Mouse (Mus musculus): ENCODE measurements around the gene Desi1. TPM values are rescaled to one million over a fixed set of nuclear protein-coding genes. Genes with fewer than 3 reads are reported as not detected.

Desi1 gene
- polyA plus RNA-seq, 1 experiment from 2014 or later, result 45.4 TPM

DNA sequence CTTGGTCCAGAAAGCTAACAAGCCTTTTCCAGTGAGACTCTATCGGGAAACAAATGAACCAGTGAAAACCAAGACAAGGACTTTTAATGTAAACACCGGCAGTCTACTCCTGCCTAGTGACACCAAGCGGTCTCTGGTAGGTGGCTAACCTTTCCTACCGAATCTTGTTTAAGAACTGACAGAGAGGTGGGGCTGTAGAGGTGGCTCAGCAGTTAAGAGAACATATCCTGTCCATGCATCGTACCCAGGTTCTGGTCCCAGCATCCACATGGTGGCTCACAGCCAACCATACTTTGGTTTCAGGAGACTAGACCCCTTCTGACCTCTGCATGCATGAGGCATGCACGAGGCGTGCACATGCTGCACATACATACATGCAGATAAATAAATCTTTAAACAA lies 6.4 kb downstream of the Desi1 start:
- Histone ChIP-seq H3K36me3 (ENCODE audit: control insufficient read depth, insufficient read depth) (peaks cover 36% of the 10 kb centered on the region), H3K4me1 (replicated peaks; ENCODE audit: control insufficient read depth, insufficient read depth, low read length) (no peaks in the 10 kb centered on the region), H3K27ac (ENCODE audit: low read length) (no peak overlapping the region), H3K9me3 (ENCODE audit: control insufficient read depth, low read length) (no peaks in the 10 kb centered on the region), H3K27me3 (replicated peaks; ENCODE audit: control insufficient read depth, insufficient read depth, low read length) (no peaks in the 10 kb centered on the region), H3K9ac (replicated peaks; ENCODE audit: low read depth, low read length) (no peak overlapping the region), H3K4me3 (replicated peaks; ENCODE audit: low read length) (no peak overlapping the region), H3K4me2 (ENCODE audit: low read length) (no peak overlapping the region)
- 95% methylated on average over 7 of the region's 7 CpGs for WGBS
- no peak for ATAC-seq

DNA sequence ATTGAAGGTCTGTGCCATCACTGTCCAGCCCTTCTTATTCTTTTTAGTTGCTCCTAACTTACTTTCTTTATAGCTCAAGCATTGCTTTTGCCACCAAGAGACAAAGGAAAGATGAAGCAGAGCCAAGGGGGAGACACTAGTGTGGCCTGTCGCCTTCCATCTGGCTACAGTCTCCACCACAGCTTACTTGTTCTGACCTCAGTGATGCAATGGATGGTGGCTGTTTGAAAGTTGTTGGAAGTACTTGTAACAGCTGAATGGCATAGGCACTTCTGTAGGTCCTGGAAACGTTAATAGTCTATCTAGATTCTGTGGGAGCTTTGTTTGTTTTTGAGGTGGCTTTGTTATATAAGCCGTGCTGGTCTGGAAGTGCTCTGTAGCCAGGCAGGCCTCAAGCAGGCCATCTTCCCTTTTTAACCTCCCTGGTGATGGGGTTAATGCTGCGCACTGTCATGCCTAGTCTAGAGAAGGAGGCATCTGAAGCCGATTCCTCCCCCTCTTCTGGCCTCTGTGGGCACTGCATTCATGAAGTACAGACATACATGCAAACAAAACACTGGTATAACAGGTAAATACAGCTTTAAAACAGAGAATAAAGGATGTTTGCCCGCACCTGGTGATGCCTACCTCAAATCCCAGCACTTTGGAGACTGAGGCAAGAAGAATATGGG lies 9.6 kb downstream of the Desi1 start:
- peaks cover 35% of the 10 kb centered on the region for H3K36me3 ChIP-seq (ENCODE audit: control insufficient read depth, insufficient read depth)
- H3K4me3 ChIP-seq (replicated peaks; ENCODE audit: low read length), result no peak overlapping the region
- H3K9me3 ChIP-seq (ENCODE audit: control insufficient read depth, low read length), result no peaks in the 10 kb centered on the region
- no peaks in the 10 kb centered on the region for H3K4me1 ChIP-seq (replicated peaks; ENCODE audit: control insufficient read depth, insufficient read depth, low read length)
- no peak for ATAC-seq
- WGBS, result 89% methylated on average over 6 of the region's 6 CpGs
- H3K27me3 ChIP-seq (replicated peaks; ENCODE audit: control insufficient read depth, insufficient read depth, low read length), result no peaks in the 10 kb centered on the region
- no peak overlapping the region for H3K9ac ChIP-seq (replicated peaks; ENCODE audit: low read depth, low read length)
- H3K4me2 ChIP-seq (ENCODE audit: low read length), result no peak overlapping the region
- H3K27ac ChIP-seq (ENCODE audit: low read length), result no peak overlapping the region

DNA sequence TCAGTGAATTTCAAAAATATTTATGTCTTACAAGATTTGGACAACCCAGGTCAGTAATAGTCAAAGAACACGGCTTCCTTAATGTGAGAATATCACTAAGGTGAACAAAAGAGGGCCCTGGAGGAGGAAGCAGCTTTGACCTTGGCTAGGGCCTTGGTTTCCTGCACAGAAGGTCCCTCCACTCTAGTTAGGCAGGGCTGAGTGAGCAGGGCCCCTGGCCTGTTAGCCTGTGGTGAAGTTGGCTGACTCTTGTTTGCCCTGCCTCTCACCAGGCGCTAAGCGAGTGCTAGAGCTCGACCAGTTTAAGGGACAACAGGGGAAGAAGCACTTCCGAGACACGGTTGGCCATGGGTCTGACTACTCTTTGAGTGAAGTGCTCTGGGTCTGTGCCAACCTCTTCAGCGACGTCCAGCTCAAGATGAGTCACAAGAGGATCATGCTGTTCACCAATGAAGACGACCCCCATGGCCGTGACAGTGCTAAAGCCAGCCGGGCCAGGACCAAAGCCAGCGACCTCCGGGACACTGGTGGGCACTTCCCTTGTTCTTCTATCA lies 11.1 kb downstream of the Desi1 start:
- no peaks in the 10 kb centered on the region for H3K27me3 ChIP-seq (replicated peaks; ENCODE audit: control insufficient read depth, insufficient read depth, low read length)
- H3K9me3 ChIP-seq (ENCODE audit: control insufficient read depth, low read length), result no peaks in the 10 kb centered on the region
- no peak overlapping the region for H3K9ac ChIP-seq (replicated peaks; ENCODE audit: low read depth, low read length)
- no peak overlapping the region for H3K4me3 ChIP-seq (replicated peaks; ENCODE audit: low read length)
- ATAC-seq, result no peak
- no peaks in the 10 kb centered on the region; the same call in 1 of the 2 replicates for H3K4me1 ChIP-seq (replicated peaks; ENCODE audit: control insufficient read depth, insufficient read depth, low read length)
- WGBS, result 89% methylated on average over 13 of the region's 13 CpGs
- H3K4me2 ChIP-seq (ENCODE audit: low read length), result no peak overlapping the region
- no peak overlapping the region for H3K27ac ChIP-seq (ENCODE audit: low read length)
- peaks cover 34% of the 10 kb centered on the region for H3K36me3 ChIP-seq (ENCODE audit: control insufficient read depth, insufficient read depth)

DNA sequence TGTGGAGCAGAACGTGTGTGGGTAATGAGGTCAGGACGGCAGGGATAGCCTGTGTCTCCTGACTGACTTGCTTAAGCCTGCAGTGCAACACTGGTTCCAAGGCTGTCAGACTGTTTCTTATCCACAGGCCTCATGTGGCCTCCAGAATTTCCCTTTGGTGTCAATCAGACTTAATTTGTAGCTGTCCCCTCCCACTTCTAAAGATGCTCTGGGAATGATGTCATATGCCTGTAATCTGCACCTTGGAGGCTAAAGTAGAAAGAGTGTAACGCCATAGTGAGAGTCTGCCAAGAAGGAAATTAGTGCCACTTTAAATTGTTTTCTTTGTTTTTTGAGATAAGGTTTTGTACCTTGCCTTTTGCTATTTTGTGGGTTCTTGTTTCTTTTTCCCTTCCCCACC lies 14.4 kb downstream of the Desi1 start:
- Histone ChIP-seq H3K36me3 (ENCODE audit: control insufficient read depth, insufficient read depth) (peaks cover 11% of the 10 kb centered on the region), H3K4me3 (replicated peaks; ENCODE audit: low read length) (no peak overlapping the region), H3K27ac (ENCODE audit: low read length) (no peak overlapping the region), H3K9me3 (ENCODE audit: control insufficient read depth, low read length) (no peaks in the 10 kb centered on the region), H3K27me3 (replicated peaks; ENCODE audit: control insufficient read depth, insufficient read depth, low read length) (no peaks in the 10 kb centered on the region), H3K4me1 (replicated peaks; ENCODE audit: control insufficient read depth, insufficient read depth, low read length) (peaks cover 19% of the 10 kb centered on the region), H3K4me2 (ENCODE audit: low read length) (no peak overlapping the region), H3K9ac (replicated peaks; ENCODE audit: low read depth, low read length) (no peak overlapping the region)
- WGBS, result 64% methylated on average over 3 of the region's 3 CpGs
- ATAC-seq, result no peak

DNA sequence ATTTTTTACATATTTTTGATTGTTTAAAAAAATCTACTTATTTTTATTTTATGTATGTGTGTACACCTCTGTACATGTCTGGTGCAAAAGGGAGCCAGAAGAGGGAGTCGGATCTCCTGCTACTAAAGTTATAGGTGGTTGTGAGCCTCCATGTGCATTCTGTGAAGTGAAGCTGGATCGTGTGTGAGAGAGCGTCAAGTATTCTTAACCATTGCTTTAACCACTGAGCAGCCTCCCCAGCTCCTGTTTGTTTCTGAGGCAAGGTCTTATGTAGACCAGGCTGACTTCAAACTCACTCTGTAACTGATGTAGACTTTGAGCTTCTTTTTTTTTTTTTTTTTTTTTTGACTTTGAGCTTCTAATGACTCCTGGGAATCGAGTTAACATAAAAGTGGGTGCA lies 16.2 kb downstream of the Desi1 start:
- 65% methylated on average over 4 of the region's 4 CpGs for WGBS
- H3K4me1 ChIP-seq (replicated peaks; ENCODE audit: control insufficient read depth, insufficient read depth, low read length), result peaks cover 25% of the 10 kb centered on the region
- H3K4me3 ChIP-seq (replicated peaks; ENCODE audit: low read length), result no peak overlapping the region
- H3K36me3 ChIP-seq (ENCODE audit: control insufficient read depth, insufficient read depth), result peaks cover under 1% of the 10 kb centered on the region; the same call in 1 of the 2 replicates
- H3K4me2 ChIP-seq (ENCODE audit: low read length), result no peak overlapping the region
- H3K9ac ChIP-seq (replicated peaks; ENCODE audit: low read depth, low read length), result no peak overlapping the region
- no peaks in the 10 kb centered on the region for H3K27me3 ChIP-seq (replicated peaks; ENCODE audit: control insufficient read depth, insufficient read depth, low read length)
- no peak for ATAC-seq
- H3K27ac ChIP-seq (ENCODE audit: low read length), result no peak overlapping the region
- no peaks in the 10 kb centered on the region for H3K9me3 ChIP-seq (ENCODE audit: control insufficient read depth, low read length)

DNA sequence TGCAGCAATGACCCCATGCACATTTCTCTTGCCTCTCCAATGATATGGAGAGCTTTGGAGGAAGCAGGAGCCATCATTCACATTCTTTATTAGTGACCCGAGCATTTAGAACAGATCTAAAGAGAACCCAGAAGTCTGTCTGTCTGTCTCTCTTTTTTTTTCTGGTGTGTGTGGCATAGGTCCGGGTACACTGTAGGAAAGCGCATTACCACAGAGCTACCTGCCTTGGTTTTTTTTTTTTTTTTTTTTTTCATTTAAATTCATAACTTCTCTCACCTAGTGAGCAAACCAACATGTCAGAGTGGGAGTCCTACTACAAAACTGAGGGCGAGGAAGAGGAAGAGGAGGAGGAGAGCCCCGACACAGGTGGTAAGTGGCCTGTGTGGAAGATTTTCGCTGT lies 16.8 kb downstream of the Desi1 start:
- H3K27ac ChIP-seq (ENCODE audit: low read length), result peak overlapping the region; percentile 78
- H3K27me3 ChIP-seq (replicated peaks; ENCODE audit: control insufficient read depth, insufficient read depth, low read length), result no peaks in the 10 kb centered on the region
- H3K9ac ChIP-seq (replicated peaks; ENCODE audit: low read depth, low read length), result peak overlapping the region; percentile 79
- WGBS, result 17% methylated on average over 6 of the region's 6 CpGs
- peak overlapping the region; percentile 90 for H3K4me2 ChIP-seq (ENCODE audit: low read length)
- H3K4me3 ChIP-seq (replicated peaks; ENCODE audit: low read length), result peak overlapping the region; percentile 54
- no peaks in the 10 kb centered on the region for H3K36me3 ChIP-seq (ENCODE audit: control insufficient read depth, insufficient read depth)
- no peak for ATAC-seq
- no peaks in the 10 kb centered on the region for H3K9me3 ChIP-seq (ENCODE audit: control insufficient read depth, low read length)
- peaks cover 25% of the 10 kb centered on the region for H3K4me1 ChIP-seq (replicated peaks; ENCODE audit: control insufficient read depth, insufficient read depth, low read length)

DNA sequence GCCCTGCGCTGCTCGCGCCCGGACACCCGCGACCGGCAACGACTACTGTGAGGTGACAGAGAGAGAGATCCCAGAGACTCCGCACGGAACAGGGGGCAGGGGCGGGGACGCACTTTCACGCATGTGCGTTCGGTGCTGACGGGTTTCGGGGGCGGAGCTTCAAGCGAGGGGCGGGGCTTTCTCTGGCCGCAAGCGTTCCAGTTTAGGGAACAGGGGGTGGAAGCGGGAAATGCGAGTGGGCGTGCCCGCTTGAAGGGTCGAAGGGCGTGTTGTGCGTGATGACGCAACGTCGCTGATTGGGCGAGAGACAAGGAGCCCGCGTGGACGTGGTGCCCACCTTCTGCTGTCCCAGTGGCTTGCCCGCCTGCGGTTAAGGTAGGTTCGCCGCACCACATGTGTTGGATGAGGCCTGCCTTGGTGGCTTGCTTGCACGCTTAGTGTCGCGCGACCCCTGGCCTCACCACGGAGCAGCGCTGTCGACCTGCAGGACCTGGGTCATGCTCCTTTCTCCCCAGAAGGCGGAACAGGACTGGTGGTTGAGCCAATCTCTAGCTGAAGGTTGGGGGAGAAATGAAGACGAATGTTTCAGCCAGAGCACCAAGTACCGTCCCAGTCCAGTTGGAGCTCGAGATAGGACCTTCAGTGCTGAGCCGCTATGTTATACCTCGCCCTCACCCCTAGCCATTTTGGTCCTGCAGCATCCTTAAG lies 17.4 kb downstream of the Desi1 start:
- peak overlapping the region; percentile 78 for H3K27ac ChIP-seq (ENCODE audit: low read length)
- H3K4me3 ChIP-seq (replicated peaks; ENCODE audit: low read length), result peak overlapping the region; percentile 54
- no peaks in the 10 kb centered on the region for H3K27me3 ChIP-seq (replicated peaks; ENCODE audit: control insufficient read depth, insufficient read depth, low read length)
- peak overlapping the region; percentile 79 for H3K9ac ChIP-seq (replicated peaks; ENCODE audit: low read depth, low read length)
- peak; percentile 97 for ATAC-seq
- no peaks in the 10 kb centered on the region for H3K9me3 ChIP-seq (ENCODE audit: control insufficient read depth, low read length)
- under 1% methylated on average over 53 of the region's 53 CpGs for WGBS
- no peaks in the 10 kb centered on the region for H3K36me3 ChIP-seq (ENCODE audit: control insufficient read depth, insufficient read depth)
- H3K4me1 ChIP-seq (replicated peaks; ENCODE audit: control insufficient read depth, insufficient read depth, low read length), result peaks cover 25% of the 10 kb centered on the region
- H3K4me2 ChIP-seq (ENCODE audit: low read length), result peak overlapping the region; percentile 90

DNA sequence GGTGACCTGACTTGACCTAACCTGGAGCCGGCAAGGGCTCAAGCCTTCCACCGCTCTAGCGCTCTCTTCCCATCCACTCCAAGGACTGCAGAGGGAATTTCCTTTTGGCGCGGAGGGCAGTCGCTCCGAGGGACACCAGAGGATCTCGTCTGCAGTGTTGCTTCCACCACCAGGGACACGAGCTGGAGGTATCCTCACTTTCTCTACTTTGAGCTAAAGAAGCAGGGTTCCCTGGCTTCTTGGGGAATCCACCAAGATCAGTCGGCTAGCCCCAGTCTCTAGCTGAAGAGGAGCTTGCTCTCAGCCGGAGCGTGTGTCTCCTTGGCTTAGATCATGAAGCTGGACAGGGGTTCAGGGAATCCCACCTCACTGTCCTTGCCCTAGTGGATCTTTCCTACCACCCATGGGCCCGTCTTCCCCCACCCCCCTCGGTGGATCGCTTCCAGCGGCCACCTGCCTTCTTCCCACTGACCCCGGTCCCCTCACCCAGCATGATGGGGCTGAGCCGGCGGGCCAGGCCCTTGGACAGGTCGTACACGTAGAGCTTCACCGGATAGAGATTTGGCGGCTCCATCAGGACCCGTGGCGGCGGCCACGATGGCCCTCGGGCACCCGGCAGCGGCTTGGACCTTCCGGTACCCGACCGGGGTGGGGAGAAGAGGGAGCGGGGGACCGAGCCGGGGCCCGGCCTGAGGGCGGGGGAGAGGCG lies 18.1 kb downstream of the Desi1 start:
- H3K9ac ChIP-seq (replicated peaks; ENCODE audit: low read depth, low read length), result peak overlapping the region; percentile 68
- no peak; the same call in none of the 2 replicates for ATAC-seq
- peak overlapping the region; percentile 54 for H3K4me3 ChIP-seq (replicated peaks; ENCODE audit: low read length)
- peak overlapping the region; percentile 74 for H3K4me2 ChIP-seq (ENCODE audit: low read length)
- no peaks in the 10 kb centered on the region for H3K27me3 ChIP-seq (replicated peaks; ENCODE audit: control insufficient read depth, insufficient read depth, low read length)
- WGBS, result under 1% methylated on average over 39 of the region's 39 CpGs
- peak overlapping the region; percentile 61; the same call in 1 of the 2 replicates for H3K27ac ChIP-seq (ENCODE audit: low read length)
- no peaks in the 10 kb centered on the region for H3K9me3 ChIP-seq (ENCODE audit: control insufficient read depth, low read length)
- H3K36me3 ChIP-seq (ENCODE audit: control insufficient read depth, insufficient read depth), result no peaks in the 10 kb centered on the region
- H3K4me1 ChIP-seq (replicated peaks; ENCODE audit: control insufficient read depth, insufficient read depth, low read length), result peaks cover 25% of the 10 kb centered on the region

DNA sequence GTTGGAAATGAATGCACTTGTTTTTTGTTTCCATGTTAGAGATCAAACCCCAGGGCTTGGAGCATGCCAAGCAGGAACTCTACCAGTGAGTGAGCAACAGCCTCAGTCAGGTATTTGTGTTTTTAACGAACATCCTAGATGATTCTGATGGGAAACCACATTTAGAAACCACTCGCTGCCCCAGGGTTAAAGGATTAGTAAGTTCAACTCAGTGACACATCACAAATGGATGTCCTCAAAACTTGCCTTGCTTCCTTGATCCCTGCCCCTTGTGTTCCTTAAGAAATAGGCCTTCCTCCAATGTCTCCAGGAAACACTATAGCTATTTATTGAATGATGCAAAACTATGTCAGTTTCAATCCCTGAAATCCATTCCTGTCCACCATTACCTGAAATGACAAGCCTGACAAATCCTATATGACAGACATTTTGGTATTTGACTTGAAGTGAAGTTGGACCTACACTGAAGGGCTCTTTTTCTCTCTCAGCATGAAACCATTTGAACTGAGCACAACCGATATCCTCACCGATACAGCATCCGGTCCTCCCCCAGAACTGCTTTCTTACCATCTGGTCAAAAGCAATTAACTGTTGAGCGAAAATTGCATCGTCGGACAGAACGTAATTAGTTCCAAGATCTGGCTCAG lies 18.8 kb downstream of the Desi1 start:
- Histone ChIP-seq H3K36me3 (ENCODE audit: control insufficient read depth, insufficient read depth) (no peaks in the 10 kb centered on the region), H3K27me3 (replicated peaks; ENCODE audit: control insufficient read depth, insufficient read depth, low read length) (no peaks in the 10 kb centered on the region), H3K9me3 (ENCODE audit: control insufficient read depth, low read length) (no peaks in the 10 kb centered on the region), H3K27ac (ENCODE audit: low read length) (no peak overlapping the region), H3K4me2 (ENCODE audit: low read length) (peak overlapping the region; percentile 74), H3K4me1 (replicated peaks; ENCODE audit: control insufficient read depth, insufficient read depth, low read length) (peaks cover 25% of the 10 kb centered on the region), H3K4me3 (replicated peaks; ENCODE audit: low read length) (peak overlapping the region; percentile 54), H3K9ac (replicated peaks; ENCODE audit: low read depth, low read length) (peak overlapping the region; percentile 68)
- WGBS, result 13% methylated on average over 9 of the region's 9 CpGs
- no peak for ATAC-seq

Measured in forebrain, embryonic 16.5 days (tissue).